Mouse (Mus musculus): ENCODE results near the gene Rgs6.

Rgs6 gene

DNA sequence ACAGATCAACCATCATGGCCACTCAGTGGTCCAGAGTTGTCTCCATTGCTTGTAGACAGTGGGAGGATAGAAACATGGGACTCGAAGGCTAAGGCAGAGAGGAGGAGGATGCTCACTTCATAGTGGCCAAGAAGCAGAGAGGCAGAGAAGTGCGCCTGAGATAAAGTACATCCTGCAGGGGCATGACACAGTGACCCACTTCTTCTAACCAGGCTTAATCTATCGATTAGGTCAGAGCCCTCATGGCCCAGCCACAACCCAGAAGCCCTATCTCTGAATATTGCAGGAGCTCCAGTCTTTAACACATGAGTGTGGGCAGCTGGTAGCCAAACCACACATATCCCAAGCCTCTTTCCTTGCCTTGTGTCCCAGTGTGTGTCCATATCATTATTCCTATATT lies 385.7 kb downstream of the Rgs6 start:
- WGBS = 81% methylated on average over 3 of the region's 3 CpGs

GRCm38 (mm10) chr12:82978275-82978674 lies 390.2 kb downstream of the Rgs6 start:
- 98% methylated on average over 3 of the region's 3 CpGs for WGBS

DNA sequence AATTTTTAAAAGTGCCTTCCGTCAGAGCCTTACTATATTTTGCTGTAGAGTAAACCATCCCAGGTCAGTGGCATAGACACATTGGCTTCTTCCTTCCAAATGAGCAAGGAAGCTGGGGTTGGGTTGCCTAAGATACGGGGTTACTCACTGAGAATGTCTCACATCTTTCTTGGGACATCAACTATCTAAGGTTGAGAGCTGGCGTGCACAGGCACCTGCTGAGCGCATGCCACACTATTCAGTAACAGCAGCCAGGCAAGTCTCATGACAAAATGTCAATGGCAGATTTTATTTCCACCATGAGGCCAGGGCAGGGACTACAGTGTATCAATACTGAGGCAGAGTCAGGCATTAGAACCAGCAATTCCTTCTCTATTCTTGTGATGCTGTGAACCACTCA lies 394.6 kb downstream of the Rgs6 start:
- WGBS = 96% methylated on average over 4 of the region's 4 CpGs

- WGBS = 81% methylated on average over 8 of the region's 8 CpGs
These were observed 397.2 kb downstream of the Rgs6 start for GRCm38 (mm10) chr12:82985300-82985699.

DNA sequence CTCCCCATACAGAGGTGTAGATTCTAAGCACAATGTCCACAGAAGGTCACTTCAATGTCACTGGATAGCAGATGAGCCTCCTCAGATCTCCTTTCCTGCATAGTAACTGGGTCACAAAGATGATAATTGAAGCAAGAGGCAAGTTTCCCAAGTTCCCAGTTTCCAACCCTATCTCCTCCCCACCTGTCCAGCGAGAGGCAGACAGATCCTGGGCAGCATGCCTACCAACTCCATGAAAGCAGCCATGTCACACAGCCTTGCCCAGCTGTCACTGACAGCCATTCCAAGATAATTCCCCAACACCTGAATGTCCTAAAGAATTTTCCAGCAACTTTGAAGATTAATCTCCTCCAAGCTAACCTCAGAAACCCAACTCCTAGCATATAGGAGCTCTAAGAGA lies 399.6 kb downstream of the Rgs6 start:
- 85% methylated on average over 1 of the region's 1 CpGs for WGBS

DNA sequence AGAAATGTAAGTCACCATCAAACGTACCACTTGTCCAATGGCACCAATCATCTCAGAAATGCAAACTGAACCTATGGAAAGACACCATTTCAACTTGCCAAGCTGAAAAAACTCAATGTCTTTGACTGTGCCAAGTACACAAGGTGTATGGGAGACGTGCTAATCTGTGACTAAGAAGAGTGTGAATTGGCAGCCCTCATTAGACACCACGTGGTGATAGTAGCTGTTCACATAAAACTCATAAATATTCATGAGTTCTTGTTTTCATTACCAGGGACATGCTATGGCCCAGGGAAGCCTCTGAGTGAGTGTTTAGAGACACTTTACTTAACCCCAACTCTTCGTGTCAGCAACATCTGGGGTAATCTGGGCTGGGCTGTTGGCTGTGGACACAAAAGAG lies 405.8 kb downstream of the Rgs6 start:
- 34% methylated on average over 4 of the region's 4 CpGs for WGBS

GRCm38 (mm10) chr12:82996775-82997174 lies 408.7 kb downstream of the Rgs6 start:
- 40% methylated on average over 4 of the region's 4 CpGs for WGBS

GRCm38 (mm10) chr12:82998682-82999332 lies 410.7 kb downstream of the Rgs6 start:
- 57% methylated on average over 10 of the region's 10 CpGs for WGBS

- WGBS = 49% methylated on average over 7 of the region's 7 CpGs
These were observed 411.4 kb downstream of the Rgs6 start for GRCm38 (mm10) chr12:82999333-83000032.

DNA sequence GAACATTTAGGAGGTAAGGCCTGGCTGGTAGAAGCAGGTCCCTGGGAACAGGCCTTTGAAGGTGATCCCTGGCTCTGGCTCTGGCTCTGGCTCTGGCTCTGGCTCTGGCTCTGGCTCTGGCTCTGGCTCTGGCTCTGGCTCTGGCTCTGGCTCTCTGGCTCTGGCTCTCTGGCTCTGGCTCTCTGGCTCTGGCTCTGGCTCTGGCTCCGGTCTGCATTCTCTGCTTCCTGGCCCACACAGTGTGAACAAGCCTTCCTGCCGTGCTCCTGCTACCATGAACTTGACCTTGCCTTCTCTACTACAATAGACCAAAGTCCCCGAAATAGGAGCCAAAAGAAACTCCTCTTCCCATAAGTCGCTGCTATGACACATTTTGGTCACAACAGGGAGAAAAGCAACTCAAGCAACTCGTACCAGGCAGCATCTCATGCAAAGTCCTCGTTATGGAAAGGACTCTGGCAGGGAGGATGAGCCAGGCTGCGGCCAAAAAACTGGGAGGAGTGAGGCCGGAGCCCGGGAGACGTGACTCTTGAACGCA lies 412.0 kb downstream of the Rgs6 start:
- WGBS = 53% methylated on average over 11 of the region's 11 CpGs

DNA sequence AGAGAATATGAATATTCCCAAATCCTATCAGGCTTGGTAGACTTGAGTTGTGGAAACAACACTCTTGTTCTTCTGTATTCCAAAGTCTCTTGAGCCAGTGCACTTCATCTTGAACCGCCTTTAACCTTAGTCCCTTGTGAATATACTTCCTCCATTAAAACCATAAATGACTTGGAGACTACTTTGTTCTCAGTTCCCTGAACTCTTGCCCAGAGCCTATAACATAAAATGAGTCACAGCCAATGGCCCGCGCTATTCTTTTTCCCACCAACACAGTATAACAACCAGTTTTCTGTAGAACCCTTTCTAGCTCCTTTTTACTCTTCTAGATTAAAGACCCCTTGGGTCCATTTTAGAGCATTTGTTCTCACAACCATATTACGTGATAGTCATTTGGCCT lies 412.9 kb downstream of the Rgs6 start:
- WGBS = 84% methylated on average over 4 of the region's 4 CpGs

DNA sequence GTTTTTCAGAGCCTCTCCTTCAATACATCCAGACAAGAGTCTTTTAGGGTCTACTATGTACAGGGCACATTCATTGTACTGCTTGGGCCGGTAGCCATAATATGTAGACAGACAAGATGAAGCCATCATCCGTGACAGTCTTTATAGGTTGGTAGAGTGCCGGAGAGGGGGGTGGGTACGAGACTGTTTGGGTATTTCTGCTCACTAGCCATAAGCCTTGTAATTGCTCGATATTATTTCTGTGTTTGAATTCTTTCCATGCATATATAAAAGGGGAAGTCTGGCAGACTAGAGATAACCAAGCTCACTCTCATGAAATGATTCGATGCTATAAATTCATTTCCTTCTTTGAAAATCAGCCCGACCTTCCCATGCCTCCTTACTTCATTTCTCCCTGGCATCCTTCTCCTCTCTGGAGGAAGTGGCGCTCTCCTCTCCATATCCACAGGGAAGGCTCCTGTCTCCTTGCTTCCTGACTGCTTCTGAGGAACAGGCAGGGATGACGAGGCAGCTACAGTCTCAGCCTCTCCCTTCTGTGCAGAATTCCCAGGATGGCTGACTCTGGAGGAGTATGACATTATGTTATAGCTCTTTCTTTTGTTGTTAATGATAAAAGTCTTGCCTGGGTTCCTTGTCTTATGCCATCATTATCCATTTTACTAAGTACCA lies 416.1 kb downstream of the Rgs6 start:
- WGBS = 42% methylated on average over 9 of the region's 9 CpGs

DNA sequence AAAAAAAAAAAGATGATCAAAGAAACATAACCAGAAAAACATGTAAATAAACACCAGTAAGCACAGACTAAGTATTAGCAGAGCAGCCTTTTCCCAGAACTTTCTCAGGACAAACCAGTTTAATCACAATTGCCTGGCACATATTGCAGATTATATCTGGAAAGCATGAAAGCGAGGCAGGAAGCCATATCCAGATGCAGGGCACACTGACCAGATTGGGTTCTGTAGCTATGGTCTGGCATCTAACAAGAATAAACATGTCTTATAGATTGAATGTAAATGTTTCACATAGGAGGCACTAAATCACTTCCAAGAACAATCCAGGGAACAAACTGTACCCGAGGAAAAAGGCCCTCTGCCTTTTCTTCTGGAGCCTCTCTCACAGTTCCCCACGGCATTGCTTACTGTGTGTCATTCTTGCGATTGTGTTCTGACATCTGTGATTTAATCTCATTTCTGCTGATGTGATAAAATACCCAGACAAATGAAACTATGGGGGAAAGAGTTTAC lies 423.0 kb downstream of the Rgs6 start:
- WGBS = 93% methylated on average over 4 of the region's 4 CpGs

DNA sequence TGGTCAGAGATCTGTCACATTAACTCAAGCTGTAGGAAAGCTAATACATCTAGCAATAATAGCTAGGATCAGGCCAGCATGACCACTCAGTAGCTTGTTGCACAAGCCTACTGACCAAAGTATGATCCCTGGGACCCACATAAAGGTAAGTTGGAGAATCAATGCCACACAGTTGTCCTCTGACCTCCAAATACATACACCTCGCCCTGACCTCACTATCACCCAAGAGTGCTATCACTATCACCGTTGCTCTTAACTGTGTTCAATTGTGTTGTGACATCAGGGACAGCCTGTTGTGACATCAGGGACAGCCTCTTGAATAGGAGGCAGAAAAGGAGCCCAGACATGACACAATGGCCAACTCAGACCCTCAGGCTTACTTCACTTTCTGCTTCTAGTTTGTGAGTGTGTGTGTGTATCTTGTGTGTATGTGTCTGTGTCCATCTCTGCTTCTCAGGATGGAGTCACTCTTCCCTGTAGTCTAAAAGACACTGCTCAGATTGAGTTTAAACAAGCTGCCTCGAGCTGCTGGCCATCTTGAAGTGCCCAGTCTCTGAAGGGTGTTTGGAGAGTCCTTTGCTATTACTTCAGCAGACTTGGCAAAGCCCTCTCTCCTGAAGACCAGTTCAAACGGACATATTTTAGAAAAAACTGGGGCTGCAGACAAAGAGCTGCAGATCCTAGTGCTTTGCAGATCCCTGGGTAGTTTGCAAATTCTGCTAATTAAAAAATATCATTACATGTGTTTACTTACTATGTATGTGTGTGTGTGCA lies 426.0 kb downstream of the Rgs6 start:
- WGBS = 75% methylated on average over 4 of the region's 4 CpGs

- 17% methylated on average over 2 of the region's 2 CpGs for WGBS
These were observed 426.8 kb downstream of the Rgs6 start for GRCm38 (mm10) chr12:83014848-83015247.

GRCm38 (mm10) chr12:83015366-83015765 lies 427.3 kb downstream of the Rgs6 start:
- 69% methylated on average over 5 of the region's 5 CpGs for WGBS

DNA sequence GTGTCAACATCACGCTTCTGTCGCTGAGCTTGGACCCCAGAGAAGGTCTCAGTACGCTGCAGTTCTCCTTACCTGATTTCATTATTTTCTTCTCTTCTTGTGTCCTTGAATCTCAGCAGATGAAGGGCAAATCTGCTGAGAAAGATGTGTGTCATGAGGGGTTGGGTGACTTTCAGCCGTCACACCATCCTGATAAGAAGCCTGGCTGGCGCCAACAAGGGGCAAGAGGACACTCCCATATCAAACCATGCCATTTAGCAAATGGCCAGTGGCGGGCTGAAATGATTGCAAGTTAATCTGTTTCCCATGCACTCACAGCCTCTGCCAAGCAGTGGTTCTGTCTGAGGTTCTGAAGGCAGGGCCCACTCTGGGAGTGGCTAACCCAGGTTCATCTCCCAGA lies 428.4 kb downstream of the Rgs6 start:
- 96% methylated on average over 6 of the region's 6 CpGs for WGBS

GRCm38 (mm10) chr12:83018005-83018404 lies 429.9 kb downstream of the Rgs6 start:
- 2% methylated on average over 3 of the region's 3 CpGs for WGBS

GRCm38 (mm10) chr12:83026985-83027384 lies 438.9 kb downstream of the Rgs6 start:
- WGBS = 60% methylated on average over 3 of the region's 3 CpGs

DNA sequence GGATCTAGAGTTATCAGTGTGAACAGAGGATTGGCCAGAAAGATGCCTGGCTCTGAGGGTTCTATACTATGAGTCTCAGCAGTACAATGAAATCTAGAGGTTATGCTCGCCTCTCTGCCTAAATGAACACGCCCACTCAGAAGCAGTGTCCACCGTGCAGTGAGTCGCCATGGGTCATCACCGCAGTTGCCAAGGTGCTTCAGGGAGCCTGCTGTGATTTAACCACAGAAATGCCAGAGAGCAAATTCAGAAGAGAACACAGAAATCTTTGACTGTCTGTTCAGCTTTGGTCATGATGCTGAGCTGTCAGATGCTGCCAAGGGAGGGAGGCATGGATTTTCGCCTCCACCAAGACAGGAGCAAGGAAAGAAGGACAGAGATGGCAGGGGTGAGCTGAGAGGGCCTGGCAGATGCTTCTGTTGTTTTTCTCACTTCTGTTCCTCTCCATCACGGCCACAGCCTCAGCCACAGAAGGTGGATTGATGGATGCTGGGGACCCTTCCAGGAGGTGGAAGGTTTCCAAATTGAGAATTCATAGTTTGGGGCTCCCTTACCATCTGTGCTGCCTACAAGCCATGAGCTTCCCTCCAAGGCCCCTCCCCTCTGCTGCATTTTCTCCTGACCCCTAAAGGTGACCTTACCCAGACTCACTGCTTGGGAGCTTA lies 445.2 kb downstream of the Rgs6 start:
- WGBS = 72% methylated on average over 7 of the region's 7 CpGs

DNA sequence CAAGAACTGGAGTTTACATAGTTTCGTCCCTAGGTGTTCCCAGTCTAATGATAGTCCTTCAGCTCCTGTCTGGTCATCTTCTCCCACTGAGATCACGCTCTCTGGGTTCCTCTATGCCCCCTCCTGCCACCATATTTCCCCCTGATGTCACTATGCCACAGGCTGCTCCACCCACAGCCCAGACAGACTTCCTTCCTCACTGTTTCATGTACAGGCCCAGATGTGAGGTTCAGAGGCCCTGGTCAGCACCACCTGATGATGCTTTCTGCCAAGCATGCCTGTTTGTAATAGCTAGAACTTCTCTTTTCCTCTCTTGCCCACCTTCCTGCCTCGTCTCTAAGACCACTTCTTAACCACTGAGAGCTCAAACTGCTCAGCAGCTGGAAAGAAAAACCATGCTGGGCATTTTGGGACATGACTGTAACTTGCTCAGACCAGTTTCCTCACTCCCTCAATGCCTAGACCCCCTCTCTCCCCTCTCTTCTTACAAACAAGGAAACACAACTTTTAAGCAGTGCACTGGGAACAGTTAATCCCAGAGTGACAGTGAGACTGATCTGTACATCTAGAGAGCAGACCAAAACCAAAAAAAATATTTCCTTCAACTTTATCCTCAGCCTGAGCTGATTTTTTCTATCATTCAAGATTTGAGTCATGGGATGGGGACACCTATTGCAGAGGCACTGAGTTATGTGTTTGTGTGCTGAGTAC lies 446.9 kb downstream of the Rgs6 start:
- 86% methylated on average over 3 of the region's 3 CpGs for WGBS
